Mouse (Mus musculus) lung, postnatal 25 days (tissue): ENCODE measurements at regions not wholly inside any gene's neighbourhood (a gene's known extent, or its start where the extent isn't known, plus 50 kb on each side); places are given as distances from the start of the nearest gene placed in this dataset.

ENCODE experiments used
- DNase-seq: peaks from one replicate; pipeline ENCODE4 v3.0.0; 2022; ENCODE audit warnings: low spot score

GRCm38 (mm10) chr10:119395048-119395447 is 58.6 kb upstream of the Grip1 start:
- DNase-seq = no peak

GRCm38 (mm10) chr10:119387924-119388323 is 65.7 kb upstream of the Grip1 start:
- DNase-seq = no peak

GRCm38 (mm10) chr10:119382257-119382656 is 71.4 kb upstream of the Grip1 start:
- DNase-seq = no peak

DNA sequence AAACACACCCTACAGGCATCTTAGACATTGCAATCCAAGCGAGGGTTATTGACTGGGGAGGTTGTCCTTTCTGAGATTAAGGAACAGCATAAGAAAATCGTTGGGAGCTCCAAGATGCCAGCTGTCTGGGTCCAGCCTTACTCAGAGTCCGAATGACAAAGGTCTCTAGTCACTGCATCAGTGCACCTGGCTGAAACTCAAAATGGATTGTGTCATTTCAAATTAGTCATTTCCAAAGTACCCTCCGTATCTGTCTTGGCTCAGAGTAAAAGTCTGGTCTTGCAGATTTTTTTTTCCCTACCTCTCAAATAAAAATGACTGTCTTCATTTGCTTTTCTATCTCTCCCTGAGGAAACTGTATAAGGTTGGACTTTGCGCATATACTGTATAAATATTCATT is 85.1 kb upstream of the Grip1 start:
- no peak for DNase-seq

- DNase-seq = peak; percentile 5
These were observed 90.0 kb upstream of the Grip1 start for GRCm38 (mm10) chr10:119363616-119364015.

GRCm38 (mm10) chr10:119358730-119359292 is 94.8 kb upstream of the Grip1 start:
- no peak for DNase-seq

DNA sequence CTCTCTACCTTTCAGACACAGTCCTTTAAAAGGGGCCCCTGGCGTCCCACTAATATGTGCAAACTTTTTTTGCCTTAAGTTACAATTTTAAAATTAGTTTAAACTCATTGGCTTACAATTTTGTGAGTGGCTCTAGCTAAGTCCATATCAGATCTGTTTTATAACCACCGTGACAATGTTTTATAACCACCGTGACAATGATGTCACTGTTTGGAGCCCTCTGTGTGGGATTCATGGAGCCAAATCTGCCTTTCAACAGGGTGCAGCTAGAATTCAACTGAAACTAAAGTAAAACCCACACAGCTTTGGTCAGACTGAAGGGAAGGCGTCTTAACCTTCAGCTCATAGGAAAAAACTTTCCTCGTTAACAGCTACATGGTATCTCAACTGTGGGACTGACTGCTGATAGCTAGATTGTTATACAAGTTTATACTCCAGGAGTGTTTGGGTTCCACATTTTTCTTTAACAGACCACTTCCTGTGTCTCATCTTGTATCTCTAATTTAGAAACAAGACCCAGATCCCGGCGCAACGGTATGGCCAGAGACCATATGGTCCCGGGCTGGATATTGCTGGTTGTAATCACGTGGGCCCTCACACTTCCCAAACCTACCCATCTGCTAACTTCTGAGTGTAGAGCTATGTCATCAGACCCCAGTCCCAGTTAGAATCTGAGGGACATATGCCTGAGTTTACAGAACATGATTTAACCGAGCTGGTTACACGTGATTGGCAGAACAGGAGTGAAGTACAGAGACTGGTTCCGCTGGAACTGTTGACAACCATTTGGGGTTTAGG is 102.7 kb upstream of the Cand1 start:
- no peak for DNase-seq

DNA sequence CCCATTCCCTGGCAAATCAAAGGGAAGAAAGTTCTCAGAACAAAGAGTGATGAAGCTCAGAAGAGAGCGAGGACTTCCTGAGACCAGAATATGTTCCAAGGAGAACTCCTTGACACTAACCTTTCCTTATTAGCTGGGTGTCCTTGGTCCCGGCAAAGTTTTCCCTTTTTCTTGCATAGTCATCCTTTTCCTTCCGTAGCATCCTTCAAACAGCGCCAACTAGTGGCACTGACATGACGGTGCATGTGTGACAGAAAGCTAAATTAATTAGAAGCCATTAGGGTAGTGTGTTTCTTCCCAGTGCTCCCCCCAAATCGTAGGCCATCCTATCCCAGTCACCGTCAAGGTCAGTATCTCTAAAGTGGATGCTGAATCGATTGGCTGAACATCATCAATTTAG is 100.5 kb upstream of the Cand1 start:
- DNase-seq = no peak

GRCm38 (mm10) chr10:119326912-119327311 is 87.1 kb upstream of the Cand1 start:
- no peak for DNase-seq

- no peak for DNase-seq
These were observed 80.1 kb upstream of the Cand1 start for GRCm38 (mm10) chr10:119319953-119320352.

DNA sequence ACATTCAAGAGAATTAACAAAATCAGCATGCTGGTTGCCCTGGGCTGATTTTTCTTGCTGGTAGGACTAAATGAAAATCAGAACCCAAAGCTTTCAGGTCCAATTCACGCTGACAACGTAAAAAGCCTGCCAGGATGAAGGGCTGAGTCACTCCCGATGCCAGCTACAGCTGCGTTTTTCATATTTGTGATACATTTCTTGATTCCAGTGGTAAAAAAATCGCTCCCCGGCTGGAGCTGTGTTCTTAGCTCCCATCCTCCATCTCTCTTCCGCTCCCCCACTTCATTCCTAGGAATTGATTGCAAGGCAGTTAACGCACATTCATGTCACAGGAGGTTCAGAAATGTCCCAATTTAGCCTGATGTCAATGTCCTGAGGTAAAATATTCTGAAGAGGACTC is 78.6 kb upstream of the Cand1 start:
- DNase-seq = no peak

DNA sequence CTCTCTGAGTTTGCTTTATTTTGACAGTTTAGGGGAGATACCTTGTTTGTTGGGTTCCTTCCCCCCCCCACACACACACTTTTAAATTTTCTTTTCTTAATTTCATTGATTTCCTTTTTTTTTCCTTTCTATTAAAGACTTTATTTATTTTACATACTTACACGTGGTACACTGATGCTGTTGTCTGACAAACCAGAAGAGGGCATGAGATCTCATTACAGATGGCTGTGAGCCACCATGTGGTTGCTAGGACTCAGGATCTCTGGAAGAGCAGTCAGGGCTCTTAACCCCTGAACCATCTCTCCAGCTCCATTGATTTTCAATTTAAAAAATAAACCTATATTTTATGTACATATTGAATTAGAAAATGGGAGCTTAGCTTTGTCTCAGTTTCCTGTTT is 71.7 kb upstream of the Cand1 start:
- DNase-seq = no peak

GRCm38 (mm10) chr10:119295740-119296139 is 55.9 kb upstream of the Cand1 start:
- DNase-seq = no peak

GRCm38 (mm10) chr10:119294454-119295149 is 54.7 kb upstream of the Cand1 start:
- DNase-seq = peak; percentile 10

DNA sequence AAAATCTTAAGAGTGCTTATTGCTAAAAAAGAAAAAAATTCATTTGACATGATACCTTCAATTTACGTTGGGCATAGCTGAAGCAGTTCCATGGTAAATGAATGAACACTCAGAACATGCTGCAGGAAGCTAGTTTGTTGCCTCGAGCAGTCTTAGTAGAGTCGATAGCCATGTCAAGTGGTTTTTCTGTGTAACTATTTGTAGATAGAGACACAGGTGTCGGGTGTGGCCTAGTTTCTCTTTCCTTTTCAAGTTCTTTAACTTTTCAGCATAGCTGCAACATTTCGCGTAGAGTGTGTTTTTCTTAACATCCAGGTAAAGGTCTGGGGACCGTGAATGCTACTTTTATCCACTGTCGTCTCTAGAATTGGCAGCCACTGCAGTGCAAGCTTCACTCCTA is 53.5 kb upstream of the Cand1 start:
- DNase-seq = no peak
